Mouse (Mus musculus) heart, adult 9 months (tissue): ENCODE measurements around the gene 2310057N15Rik.
"Not testable (repeated sequence)": the region's sequence is repeated elsewhere in the genome, so short reads cannot be mapped to it uniquely, and the experiment has no call there.

Experiments
- DNase-seq, 2 experiments: peaks; one replicate each; pipeline ENCODE4 v3.0.0; 2022; ENCODE audit warnings: low spot score in 2 of 2

2310057N15Rik gene

GRCm38 (mm10) chr16:88774106-88774505, at the start of gene 2310057N15Rik:
2310057N15Rik (minus strand) TSS chr16:88774206.
- no peak for DNase-seq

GRCm38 (mm10) chr16:88823736-88824135, 49.7 kb upstream of the 2310057N15Rik start:
- no peak for DNase-seq

GRCm38 (mm10) chr16:88820066-88820465, 46.1 kb upstream of the 2310057N15Rik start, which contains the start of gene Krtap15:
Krtap15 (plus strand) TSS chr16:88820215.
- DNase-seq, result no peak

DNA sequence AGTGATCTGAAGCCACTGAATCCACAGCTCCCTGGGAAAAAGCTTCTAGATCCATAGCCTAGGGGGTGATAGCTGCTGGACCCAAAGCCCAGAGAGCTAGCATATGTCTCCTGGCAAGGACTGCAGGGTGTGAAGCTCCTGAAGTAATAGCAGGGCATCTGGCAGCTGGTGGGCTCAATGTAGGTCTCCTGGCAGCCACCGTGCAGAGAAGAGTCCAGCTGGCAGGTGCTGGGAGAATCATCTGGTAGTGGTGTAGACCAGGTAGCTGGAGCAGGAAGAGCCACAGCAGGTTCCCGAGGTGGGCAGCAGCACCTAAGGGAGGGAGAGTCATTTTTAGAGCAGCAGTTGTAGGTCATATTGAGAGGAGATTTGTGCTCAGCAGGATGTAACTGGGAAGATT, 37.8 kb upstream of the 2310057N15Rik start, which contains the start of gene Gm20741:
TSS of gene Gm20741 (minus strand) at position 394 of the 400 bp plus-strand sequence.
- no peak for DNase-seq

- DNase-seq, result no peak
Observed at GRCm38 (mm10) chr16:88786786-88787185, 12.8 kb upstream of the 2310057N15Rik start.

DNA sequence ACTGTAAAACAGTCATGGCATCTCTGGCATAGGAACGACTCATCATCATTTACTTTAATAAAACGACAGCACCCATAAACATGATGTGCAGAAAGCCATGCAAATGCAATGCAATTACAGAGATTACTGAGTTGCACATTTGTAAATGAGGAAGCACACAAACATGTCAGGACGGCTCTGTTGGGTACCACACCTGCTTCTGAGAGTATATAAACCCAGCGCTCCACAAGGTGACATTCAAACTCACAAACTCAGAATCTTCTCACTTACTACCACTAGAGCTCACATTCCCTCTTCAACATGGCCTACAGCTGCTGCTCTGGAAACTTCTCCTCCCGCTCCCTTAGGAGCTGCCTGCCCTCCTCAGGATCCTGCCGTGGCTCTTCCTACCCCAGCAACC, 3.6 kb upstream of the 2310057N15Rik start, which contains the start of gene Gm5965:
TSS of gene Gm5965 (plus strand) at position 301 of the 400 bp plus-strand sequence.
- DNase-seq, result no peak

DNA sequence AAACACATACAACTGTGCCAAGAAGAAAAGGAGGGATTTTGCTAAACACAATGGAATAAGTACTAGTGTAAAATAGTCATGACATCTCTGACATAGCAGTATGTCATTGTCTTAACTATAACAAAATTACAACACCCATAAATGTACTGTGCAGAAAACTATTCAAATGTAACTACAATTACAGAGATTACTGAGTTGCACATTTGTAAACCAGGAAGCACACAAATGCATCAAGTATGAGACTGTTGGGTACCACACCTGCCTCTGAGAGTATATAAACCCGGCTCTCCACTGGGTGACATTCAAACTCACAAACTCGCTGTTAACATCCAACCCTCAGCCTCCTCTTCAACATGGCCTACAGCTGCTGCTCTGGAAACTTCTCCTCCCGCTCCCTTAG, 15.5 kb downstream of the 2310057N15Rik start, which contains the start of gene 2310034C09Rik:
TSS of gene 2310034C09Rik (plus strand) at position 301 of the 400 bp plus-strand sequence.
- DNase-seq, result not testable (repeated sequence)

DNA sequence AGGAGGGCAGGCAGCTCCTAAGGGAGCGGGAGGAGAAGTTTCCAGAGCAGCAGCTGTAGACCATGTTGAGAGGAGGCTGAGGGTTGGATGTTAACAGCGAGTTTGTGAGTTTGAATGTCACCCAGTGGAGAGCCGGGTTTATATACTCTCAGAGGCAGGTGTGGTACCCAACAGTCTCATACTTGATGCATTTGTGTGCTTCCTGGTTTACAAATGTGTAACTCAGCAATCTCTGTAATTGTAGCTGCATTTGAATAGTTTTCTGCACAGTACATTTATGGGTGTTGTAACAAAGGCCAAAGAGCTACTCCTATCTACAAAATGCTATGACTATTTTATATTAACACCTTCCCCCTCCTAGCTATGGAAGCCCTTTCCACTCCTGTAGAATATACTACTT, 22.5 kb downstream of the 2310057N15Rik start, which contains the start of gene Krtap13:
TSS of gene Krtap13 (minus strand) at position 101 of the 400 bp plus-strand sequence.
- DNase-seq, result not testable (repeated sequence)

- DNase-seq, result no peak
Observed at GRCm38 (mm10) chr16:88747943-88748342, 26.1 kb downstream of the 2310057N15Rik start.

GRCm38 (mm10) chr16:88744750-88745340, 29.2 kb downstream of the 2310057N15Rik start:
- DNase-seq, result no peak

GRCm38 (mm10) chr16:88735391-88735790, 38.6 kb downstream of the 2310057N15Rik start:
- DNase-seq, result no peak

GRCm38 (mm10) chr16:88728812-88729275, 45.2 kb downstream of the 2310057N15Rik start, which contains the start of gene Krtap13-1:
Krtap13-1 (plus strand) TSS chr16:88728862.
- DNase-seq, result no peak
